Mouse (Mus musculus): ENCODE measurements around the gene Sprr2j-ps. TPM values are rescaled to one million over a fixed set of nuclear protein-coding genes. Genes with fewer than 3 reads are reported as not detected.

Sprr2j-ps gene
- polyA plus RNA-seq (2014; fragmentation: Illumina TruSeq; extraction: RNeasy Lipid Tissue Mini Kit (QIAGEN cat#74804); ENCODE audit: low replicate concordance) = not detected

DNA sequence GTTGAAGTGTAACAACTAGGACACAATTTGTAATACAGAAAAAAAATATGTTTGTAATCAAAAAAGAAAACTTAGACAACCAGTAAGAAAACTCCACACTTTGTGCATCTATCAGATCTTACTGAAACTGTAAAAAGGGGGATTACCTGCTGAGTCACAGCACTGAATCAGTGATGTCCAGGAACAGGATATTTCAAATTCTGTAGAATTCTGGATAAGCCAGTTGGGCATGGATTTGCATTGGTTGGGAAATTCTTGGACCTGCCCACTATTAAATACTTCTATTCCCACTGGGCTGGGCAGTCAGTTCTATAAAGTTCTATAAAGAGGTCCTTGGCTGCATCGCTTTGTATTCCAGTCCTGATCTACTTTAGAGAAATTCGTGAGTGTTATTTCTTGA is at the start of gene Sprr2j-ps:
Sprr2j-ps (plus strand) TSS at position 301 of the 400 bp plus-strand sequence.

GRCm38 (mm10) chr3:92385385-92385784 is 32.5 kb upstream of the Sprr2j-ps start, which contains the start of gene Sprr2h:
TSS of gene Sprr2h (plus strand) at chr3:92385685.

DNA sequence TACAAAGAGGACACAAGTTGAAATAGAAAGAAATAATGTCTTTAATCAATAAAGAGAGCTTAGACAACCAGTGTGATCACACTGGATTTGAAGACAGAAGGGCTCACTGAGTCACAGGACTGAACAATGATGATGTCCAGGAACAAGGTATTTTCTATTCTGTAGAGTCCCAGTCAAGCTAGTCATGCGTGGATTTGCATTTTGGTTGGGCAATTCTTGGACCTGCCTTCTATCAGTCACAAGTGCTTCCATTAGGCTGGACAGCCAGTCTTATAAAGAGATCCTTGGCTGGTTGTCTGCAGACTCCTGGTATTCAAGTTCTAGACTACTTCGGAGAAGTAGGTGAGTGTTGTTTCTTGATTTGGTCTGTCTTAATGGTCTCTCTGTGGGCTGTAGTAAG is 10.2 kb upstream of the Sprr2j-ps start, which contains the start of gene Sprr2i:
Sprr2i (plus strand) TSS at position 301 of the 400 bp plus-strand sequence.

DNA sequence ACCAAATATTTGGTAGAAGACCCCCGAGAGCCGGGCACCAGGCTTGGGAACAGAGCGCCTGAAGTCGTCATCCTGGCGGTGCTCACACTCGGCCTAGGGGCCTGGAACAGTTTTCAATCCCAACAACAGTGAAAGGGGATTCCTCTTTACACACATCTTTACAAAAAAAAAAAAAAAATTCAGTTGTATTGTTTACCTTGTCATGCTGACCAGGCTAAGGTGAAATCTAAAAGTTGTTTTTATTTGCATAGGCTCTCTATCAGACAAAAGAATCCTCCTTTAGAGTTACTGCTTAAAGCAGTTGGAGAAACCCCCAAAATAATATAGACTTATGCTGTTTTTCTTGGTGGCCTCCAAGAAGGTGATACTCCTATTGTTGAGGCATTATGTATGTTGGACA is 11.4 kb downstream of the Sprr2j-ps start, which contains the start of gene Gm9774:
Gm9774 (minus strand) TSS at position 101 of the 400 bp plus-strand sequence.

DNA sequence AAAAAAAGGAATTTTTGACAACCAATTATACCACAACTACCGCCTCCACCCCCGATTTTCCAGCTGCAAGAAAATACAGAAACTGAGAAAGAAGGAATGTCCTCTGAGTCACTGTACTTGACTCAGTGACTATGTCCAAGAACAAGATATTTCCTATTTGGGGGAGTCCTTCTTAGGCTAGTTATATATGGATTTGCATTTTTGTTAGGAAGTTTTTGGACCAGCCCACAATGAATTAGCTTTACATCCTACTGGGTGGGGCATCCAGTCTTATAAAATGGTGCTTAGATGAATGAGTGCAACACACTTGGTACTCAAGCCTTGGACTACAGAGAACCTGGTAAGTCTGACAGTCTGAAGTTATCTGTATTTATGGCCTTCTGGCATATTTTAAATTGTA is 14.4 kb downstream of the Sprr2j-ps start, which contains the start of gene Sprr2k:
Sprr2k (plus strand) TSS at position 301 of the 400 bp plus-strand sequence.

DNA sequence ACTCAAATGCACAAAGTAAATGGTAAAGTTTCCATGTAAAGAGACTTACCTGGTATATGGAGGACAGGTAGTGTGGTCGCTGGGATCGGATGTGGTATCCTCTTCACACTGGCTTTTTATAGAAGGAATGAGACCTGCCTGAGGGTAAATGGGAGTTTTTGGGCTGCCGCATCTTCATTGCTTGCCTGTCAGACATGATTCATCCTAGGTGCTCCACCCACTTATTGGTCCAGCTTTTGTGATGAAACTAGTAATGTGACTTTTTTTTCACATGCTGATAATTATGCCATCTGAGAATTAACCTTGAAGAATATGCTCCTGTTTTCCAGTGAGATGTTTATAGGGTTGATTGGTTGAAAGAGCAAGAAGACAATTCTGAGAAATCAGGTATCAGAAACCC is 20.8 kb downstream of the Sprr2j-ps start, which contains the start of gene Sprr1b:
Sprr1b (minus strand) TSS at position 101 of the 400 bp plus-strand sequence.

DNA sequence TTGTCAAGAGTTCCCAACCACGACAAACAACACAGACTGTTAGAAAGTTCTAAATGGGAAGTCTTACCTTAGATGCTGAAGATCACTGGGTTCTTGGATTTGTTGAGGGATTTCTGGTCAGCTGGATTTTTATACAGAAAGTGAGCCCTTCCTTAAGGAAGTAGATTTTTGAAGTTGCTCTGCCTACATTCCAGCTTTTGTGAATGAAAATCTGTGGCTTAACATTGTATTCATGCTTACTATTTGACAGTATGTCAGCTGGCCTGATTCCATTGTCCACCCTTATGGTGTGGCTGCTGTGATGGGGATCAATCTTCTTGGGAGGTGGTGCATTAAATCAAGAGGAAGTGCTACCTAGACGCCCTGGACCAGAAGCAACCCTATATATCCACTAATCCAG is 40.7 kb downstream of the Sprr2j-ps start, which contains the start of gene Sprr3:
Sprr3 (minus strand) TSS at position 101 of the 400 bp plus-strand sequence.

Other genes starting within 250 kb of the Sprr2j-ps start
- gene Sprr2a1, start 202.3 kb upstream of the Sprr2j-ps start, polyA plus RNA-seq (2014; fragmentation: Illumina TruSeq; extraction: RNeasy Lipid Tissue Mini Kit (QIAGEN cat#74804); ENCODE audit: low replicate concordance) = 193 TPM
- 459 TPM for gene Sprr2a2, start 202.2 kb upstream of the Sprr2j-ps start, polyA plus RNA-seq (2014; fragmentation: Illumina TruSeq; extraction: RNeasy Lipid Tissue Mini Kit (QIAGEN cat#74804); ENCODE audit: low replicate concordance)
- gene Sprr2a3, start 132.7 kb upstream of the Sprr2j-ps start, polyA plus RNA-seq (2014; fragmentation: Illumina TruSeq; extraction: RNeasy Lipid Tissue Mini Kit (QIAGEN cat#74804); ENCODE audit: low replicate concordance) = 13.9 TPM
- not detected for gene Sprr2b, start 101.5 kb upstream of the Sprr2j-ps start, polyA plus RNA-seq (2014; fragmentation: Illumina TruSeq; extraction: RNeasy Lipid Tissue Mini Kit (QIAGEN cat#74804); ENCODE audit: low replicate concordance)
- not detected for gene Sprr2d, start 78.9 kb upstream of the Sprr2j-ps start, polyA plus RNA-seq (2014; fragmentation: Illumina TruSeq; extraction: RNeasy Lipid Tissue Mini Kit (QIAGEN cat#74804); ENCODE audit: low replicate concordance)
- gene Sprr2e, start 65.9 kb upstream of the Sprr2j-ps start, polyA plus RNA-seq (2014; fragmentation: Illumina TruSeq; extraction: RNeasy Lipid Tissue Mini Kit (QIAGEN cat#74804); ENCODE audit: low replicate concordance) = not detected
- not detected for gene Sprr2f, start 52.9 kb upstream of the Sprr2j-ps start, polyA plus RNA-seq (2014; fragmentation: Illumina TruSeq; extraction: RNeasy Lipid Tissue Mini Kit (QIAGEN cat#74804); ENCODE audit: low replicate concordance)
- gene Sprr2h, start 32.4 kb upstream of the Sprr2j-ps start, polyA plus RNA-seq (2014; fragmentation: Illumina TruSeq; extraction: RNeasy Lipid Tissue Mini Kit (QIAGEN cat#74804); ENCODE audit: low replicate concordance) = not detected
- gene Sprr2i, start 10.1 kb upstream of the Sprr2j-ps start, polyA plus RNA-seq (2014; fragmentation: Illumina TruSeq; extraction: RNeasy Lipid Tissue Mini Kit (QIAGEN cat#74804); ENCODE audit: low replicate concordance) = not detected
- 5.0 TPM for gene Gm9774, start 11.3 kb downstream of the Sprr2j-ps start, polyA plus RNA-seq (2014; fragmentation: Illumina TruSeq; extraction: RNeasy Lipid Tissue Mini Kit (QIAGEN cat#74804); ENCODE audit: low replicate concordance)
- not detected for gene Sprr2k, start 14.5 kb downstream of the Sprr2j-ps start, polyA plus RNA-seq (2014; fragmentation: Illumina TruSeq; extraction: RNeasy Lipid Tissue Mini Kit (QIAGEN cat#74804); ENCODE audit: low replicate concordance)
- not detected for gene Sprr1b, start 20.7 kb downstream of the Sprr2j-ps start, polyA plus RNA-seq (2014; fragmentation: Illumina TruSeq; extraction: RNeasy Lipid Tissue Mini Kit (QIAGEN cat#74804); ENCODE audit: low replicate concordance)
- not detected for gene Sprr3, start 40.6 kb downstream of the Sprr2j-ps start, polyA plus RNA-seq (2014; fragmentation: Illumina TruSeq; extraction: RNeasy Lipid Tissue Mini Kit (QIAGEN cat#74804); ENCODE audit: low replicate concordance)
- gene Sprr1a, start 67.8 kb downstream of the Sprr2j-ps start, polyA plus RNA-seq (2014; fragmentation: Illumina TruSeq; extraction: RNeasy Lipid Tissue Mini Kit (QIAGEN cat#74804); ENCODE audit: low replicate concordance) = 1.4 TPM
- not detected for gene Sprr4, start 82.4 kb downstream of the Sprr2j-ps start, polyA plus RNA-seq (2014; fragmentation: Illumina TruSeq; extraction: RNeasy Lipid Tissue Mini Kit (QIAGEN cat#74804); ENCODE audit: low replicate concordance)
- gene 2310046K23Rik, start 116.4 kb downstream of the Sprr2j-ps start, polyA plus RNA-seq (2014; fragmentation: Illumina TruSeq; extraction: RNeasy Lipid Tissue Mini Kit (QIAGEN cat#74804); ENCODE audit: low replicate concordance) = not detected
- not detected for gene Ivl, start 155.7 kb downstream of the Sprr2j-ps start, polyA plus RNA-seq (2014; fragmentation: Illumina TruSeq; extraction: RNeasy Lipid Tissue Mini Kit (QIAGEN cat#74804); ENCODE audit: low replicate concordance)
- gene Smcp, start 170.9 kb downstream of the Sprr2j-ps start, polyA plus RNA-seq (2014; fragmentation: Illumina TruSeq; extraction: RNeasy Lipid Tissue Mini Kit (QIAGEN cat#74804); ENCODE audit: low replicate concordance) = 0.93 TPM
- not detected for gene 2210017I01Rik, start 189.4 kb downstream of the Sprr2j-ps start, polyA plus RNA-seq (2014; fragmentation: Illumina TruSeq; extraction: RNeasy Lipid Tissue Mini Kit (QIAGEN cat#74804); ENCODE audit: low replicate concordance)
- not detected for gene Lce6a, start 203.6 kb downstream of the Sprr2j-ps start, polyA plus RNA-seq (2014; fragmentation: Illumina TruSeq; extraction: RNeasy Lipid Tissue Mini Kit (QIAGEN cat#74804); ENCODE audit: low replicate concordance)
- gene Lce1a1, start 230.2 kb downstream of the Sprr2j-ps start, polyA plus RNA-seq (2014; fragmentation: Illumina TruSeq; extraction: RNeasy Lipid Tissue Mini Kit (QIAGEN cat#74804); ENCODE audit: low replicate concordance) = not detected
- not detected for gene Lce1b, start 238.8 kb downstream of the Sprr2j-ps start, polyA plus RNA-seq (2014; fragmentation: Illumina TruSeq; extraction: RNeasy Lipid Tissue Mini Kit (QIAGEN cat#74804); ENCODE audit: low replicate concordance)